Mouse (Mus musculus): ENCODE results near the gene Sorbs2. TPM values are rescaled to one million over a fixed set of nuclear protein-coding genes. Genes with fewer than 3 reads are reported as not detected.

Gene Sorbs2
- polyA plus RNA-seq, 1 experiment from 2014 or later: 54.8 TPM

- Histone ChIP-seq H3K27me3 (ENCODE audit: control insufficient read depth, insufficient read depth, low read length) (no peaks in the 10 kb centered on the region), H3K4me1 (ENCODE audit: control insufficient read depth, insufficient read depth, low read length) (no peaks in the 10 kb centered on the region), H3K4me3 (ENCODE audit: low read length) (no peak overlapping the region), H3K4me2 (replicated peaks; ENCODE audit: low read depth, low read length) (no peak overlapping the region), H3K36me3 (ENCODE audit: control insufficient read depth, insufficient read depth, low read length) (no peaks in the 10 kb centered on the region), H3K27ac (ENCODE audit: low read depth, low read length) (no peak overlapping the region), H3K9me3 (ENCODE audit: control insufficient read depth, low read length) (no peaks in the 10 kb centered on the region), H3K9ac (ENCODE audit: low read depth, low read length) (no peak overlapping the region)
- WGBS: 44% methylated on average over 7 of the region's 7 CpGs
- no peak for ATAC-seq (ENCODE audit: low FRiP score, low TSS enrichment)
Observed at GRCm38 (mm10) chr8:45755972-45756371, 248.4 kb downstream of the Sorbs2 start.

GRCm38 (mm10) chr8:45760622-45761021 lies 253.0 kb downstream of the Sorbs2 start:
- 66% methylated on average over 9 of the region's 9 CpGs for WGBS

GRCm38 (mm10) chr8:45761053-45761452 lies 253.5 kb downstream of the Sorbs2 start:
- Histone ChIP-seq H3K4me3 (ENCODE audit: low read length) (no peak overlapping the region), H3K4me2 (replicated peaks; ENCODE audit: low read depth, low read length) (no peak overlapping the region), H3K9me3 (ENCODE audit: control insufficient read depth, low read length) (no peaks in the 10 kb centered on the region), H3K27ac (ENCODE audit: low read depth, low read length) (no peak overlapping the region), H3K27me3 (ENCODE audit: control insufficient read depth, insufficient read depth, low read length) (no peaks in the 10 kb centered on the region), H3K4me1 (ENCODE audit: control insufficient read depth, insufficient read depth, low read length) (0 out of 2 replicates have a peak, but pooled peaks cover 4% of the 10 kb centered on the region), H3K9ac (ENCODE audit: low read depth, low read length) (no peak overlapping the region), H3K36me3 (ENCODE audit: control insufficient read depth, insufficient read depth, low read length) (0 out of 2 replicates have a peak, but pooled peaks cover 4% of the 10 kb centered on the region)
- 68% methylated on average over 1 of the region's 1 CpGs for WGBS
- ATAC-seq (ENCODE audit: low FRiP score, low TSS enrichment): no peak

More at GRCm38 (mm10) chr8:45760622-45761021, 253.0 kb downstream of the Sorbs2 start:
- Histone ChIP-seq H3K27me3 (ENCODE audit: control insufficient read depth, insufficient read depth, low read length) (no peaks in the 10 kb centered on the region), H3K4me3 (ENCODE audit: low read length) (no peak overlapping the region), H3K9ac (ENCODE audit: low read depth, low read length) (no peak overlapping the region), H3K27ac (ENCODE audit: low read depth, low read length) (no peak overlapping the region), H3K36me3 (ENCODE audit: control insufficient read depth, insufficient read depth, low read length) (0 out of 2 replicates have a peak, but pooled peaks cover 4% of the 10 kb centered on the region), H3K4me1 (ENCODE audit: control insufficient read depth, insufficient read depth, low read length) (0 out of 2 replicates have a peak, but pooled peaks cover 4% of the 10 kb centered on the region), H3K4me2 (replicated peaks; ENCODE audit: low read depth, low read length) (no peak overlapping the region), H3K9me3 (ENCODE audit: control insufficient read depth, low read length) (no peaks in the 10 kb centered on the region)
- ATAC-seq (ENCODE audit: low FRiP score, low TSS enrichment): no peak

GRCm38 (mm10) chr8:45762982-45763689 lies 255.5 kb downstream of the Sorbs2 start:
- no peak for ATAC-seq (ENCODE audit: low FRiP score, low TSS enrichment)

GRCm38 (mm10) chr8:45763690-45764342 lies 256.2 kb downstream of the Sorbs2 start:
- 0 out of 2 replicates have a peak, but pooled peaks cover 4% of the 10 kb centered on the region for H3K36me3 ChIP-seq (ENCODE audit: control insufficient read depth, insufficient read depth, low read length)
- no peaks in the 10 kb centered on the region for H3K27me3 ChIP-seq (ENCODE audit: control insufficient read depth, insufficient read depth, low read length)
- no peak overlapping the region for H3K9ac ChIP-seq (ENCODE audit: low read depth, low read length)
- no peaks in the 10 kb centered on the region for H3K9me3 ChIP-seq (ENCODE audit: control insufficient read depth, low read length)
- ATAC-seq (ENCODE audit: low FRiP score, low TSS enrichment): no peak
- WGBS: 59% methylated on average over 11 of the region's 11 CpGs
- H3K4me3 ChIP-seq (ENCODE audit: low read length): no peak overlapping the region
- no peak overlapping the region for H3K4me2 ChIP-seq (replicated peaks; ENCODE audit: low read depth, low read length)
- 0 out of 2 replicates have a peak, but pooled peaks cover 4% of the 10 kb centered on the region for H3K4me1 ChIP-seq (ENCODE audit: control insufficient read depth, insufficient read depth, low read length)
- no peak overlapping the region for H3K27ac ChIP-seq (ENCODE audit: low read depth, low read length)

More at GRCm38 (mm10) chr8:45762982-45763689, 255.5 kb downstream of the Sorbs2 start:
- Histone ChIP-seq H3K36me3 (ENCODE audit: control insufficient read depth, insufficient read depth, low read length) (0 out of 2 replicates have a peak, but pooled peaks cover 4% of the 10 kb centered on the region), H3K27me3 (ENCODE audit: control insufficient read depth, insufficient read depth, low read length) (no peaks in the 10 kb centered on the region), H3K4me3 (ENCODE audit: low read length) (no peak overlapping the region), H3K9ac (ENCODE audit: low read depth, low read length) (no peak overlapping the region), H3K4me2 (replicated peaks; ENCODE audit: low read depth, low read length) (no peak overlapping the region), H3K9me3 (ENCODE audit: control insufficient read depth, low read length) (no peaks in the 10 kb centered on the region), H3K27ac (ENCODE audit: low read depth, low read length) (no peak overlapping the region), H3K4me1 (ENCODE audit: control insufficient read depth, insufficient read depth, low read length) (0 out of 2 replicates have a peak, but pooled peaks cover 4% of the 10 kb centered on the region)
- WGBS: 78% methylated on average over 15 of the region's 15 CpGs

GRCm38 (mm10) chr8:45766138-45766537 lies 258.6 kb downstream of the Sorbs2 start:
- H3K36me3 ChIP-seq (ENCODE audit: control insufficient read depth, insufficient read depth, low read length): 0 out of 2 replicates have a peak, but pooled peaks cover 4% of the 10 kb centered on the region
- no peak overlapping the region for H3K9ac ChIP-seq (ENCODE audit: low read depth, low read length)
- 82% methylated on average over 11 of the region's 11 CpGs for WGBS
- no peaks in the 10 kb centered on the region for H3K9me3 ChIP-seq (ENCODE audit: control insufficient read depth, low read length)
- H3K4me3 ChIP-seq (ENCODE audit: low read length): no peak overlapping the region
- 0 out of 2 replicates have a peak, but pooled peaks cover 4% of the 10 kb centered on the region for H3K4me1 ChIP-seq (ENCODE audit: control insufficient read depth, insufficient read depth, low read length)
- ATAC-seq (ENCODE audit: low FRiP score, low TSS enrichment): no peak
- no peak overlapping the region for H3K27ac ChIP-seq (ENCODE audit: low read depth, low read length)
- no peaks in the 10 kb centered on the region for H3K27me3 ChIP-seq (ENCODE audit: control insufficient read depth, insufficient read depth, low read length)
- no peak overlapping the region for H3K4me2 ChIP-seq (replicated peaks; ENCODE audit: low read depth, low read length)

GRCm38 (mm10) chr8:45774841-45775240 lies 267.3 kb downstream of the Sorbs2 start:
- 90% methylated on average over 5 of the region's 5 CpGs for WGBS
- H3K27ac ChIP-seq (ENCODE audit: low read depth, low read length): no peak overlapping the region
- no peaks in the 10 kb centered on the region for H3K27me3 ChIP-seq (ENCODE audit: control insufficient read depth, insufficient read depth, low read length)
- no peak overlapping the region for H3K4me3 ChIP-seq (ENCODE audit: low read length)
- no peaks in the 10 kb centered on the region for H3K4me1 ChIP-seq (ENCODE audit: control insufficient read depth, insufficient read depth, low read length)
- H3K9me3 ChIP-seq (ENCODE audit: control insufficient read depth, low read length): no peaks in the 10 kb centered on the region
- H3K36me3 ChIP-seq (ENCODE audit: control insufficient read depth, insufficient read depth, low read length): peaks cover 9% of the 10 kb centered on the region; the same call in 1 of the 2 replicates
- no peak overlapping the region for H3K4me2 ChIP-seq (replicated peaks; ENCODE audit: low read depth, low read length)
- no peak for ATAC-seq (ENCODE audit: low FRiP score, low TSS enrichment)
- H3K9ac ChIP-seq (ENCODE audit: low read depth, low read length): no peak overlapping the region

GRCm38 (mm10) chr8:45775481-45775880 lies 267.9 kb downstream of the Sorbs2 start:
- Histone ChIP-seq H3K9me3 (ENCODE audit: control insufficient read depth, low read length) (no peaks in the 10 kb centered on the region), H3K27me3 (ENCODE audit: control insufficient read depth, insufficient read depth, low read length) (no peaks in the 10 kb centered on the region), H3K4me2 (replicated peaks; ENCODE audit: low read depth, low read length) (no peak overlapping the region), H3K9ac (ENCODE audit: low read depth, low read length) (no peak overlapping the region), H3K4me3 (ENCODE audit: low read length) (no peak overlapping the region), H3K36me3 (ENCODE audit: control insufficient read depth, insufficient read depth, low read length) (peaks cover 9% of the 10 kb centered on the region; the same call in 1 of the 2 replicates), H3K27ac (ENCODE audit: low read depth, low read length) (no peak overlapping the region), H3K4me1 (ENCODE audit: control insufficient read depth, insufficient read depth, low read length) (no peaks in the 10 kb centered on the region)
- WGBS: 94% methylated on average over 7 of the region's 7 CpGs
- no peak for ATAC-seq (ENCODE audit: low FRiP score, low TSS enrichment)

GRCm38 (mm10) chr8:45776366-45776765 lies 268.8 kb downstream of the Sorbs2 start:
- Histone ChIP-seq H3K27ac (ENCODE audit: low read depth, low read length) (no peak overlapping the region), H3K4me3 (ENCODE audit: low read length) (no peak overlapping the region), H3K9ac (ENCODE audit: low read depth, low read length) (no peak overlapping the region), H3K36me3 (ENCODE audit: control insufficient read depth, insufficient read depth, low read length) (peaks cover 9% of the 10 kb centered on the region; the same call in 1 of the 2 replicates), H3K4me2 (replicated peaks; ENCODE audit: low read depth, low read length) (no peak overlapping the region), H3K4me1 (ENCODE audit: control insufficient read depth, insufficient read depth, low read length) (no peaks in the 10 kb centered on the region), H3K27me3 (ENCODE audit: control insufficient read depth, insufficient read depth, low read length) (no peaks in the 10 kb centered on the region), H3K9me3 (ENCODE audit: control insufficient read depth, low read length) (no peaks in the 10 kb centered on the region)
- 86% methylated on average over 9 of the region's 9 CpGs for WGBS
- ATAC-seq (ENCODE audit: low FRiP score, low TSS enrichment): no peak
